Mouse (Mus musculus) olfactory bulb, adult 2 months (tissue): Measurements from ENCODE around the gene Ankrd39.

ENCODE experiments used
- CTCF ChIP-seq: fragments of 200-500 bp; IDR thresholded peaks from 2 replicates; pipeline ENCODE4 v1.5.1; 2012; ENCODE audit warnings: low read depth, mild to moderate bottlenecking, low read length, moderate library complexity; ENCODE audit not compliant: insufficient read depth
- POLR2A ChIP-seq: fragments of 200-500 bp; IDR thresholded peaks from 2 replicates; pipeline ENCODE4 v1.6.1; 2012; ENCODE audit warnings: mild to moderate bottlenecking, low read depth, low read length, moderate library complexity; ENCODE audit not compliant: insufficient read depth

GRCm38 (mm10) chr1:36501261-36501660 lies 46.0 kb downstream of the Ankrd39 start:
- TF ChIP-seq CTCF (no peak), POLR2A (no peak)
